Mouse (Mus musculus) hindbrain, embryonic 11.5 days (tissue): ENCODE measurements around the gene Prdm15. TPM values are rescaled to one million over a fixed set of nuclear protein-coding genes. Genes with fewer than 3 reads are reported as not detected.

Experiments used
- ATAC-seq: fragments of 200-750 bp; cut with Nextera tagmentation; 2 replicates; pipeline ENCODE4 v1.8.0; 2017; ENCODE audit warnings: mild to moderate bottlenecking, moderate TSS enrichment, moderate library complexity; ENCODE audit not compliant: low FRiP score
- DNase-seq: peaks from one replicate; pipeline ENCODE4 v3.0.0-alpha.2; 2015; ENCODE audit warnings: low spot score
- H3K27ac ChIP-seq: fragments of 300-500 bp; sonication (generic); 2 replicates; pipeline ENCODE4 v1.5.1; 2014; ENCODE audit warnings: mild to moderate bottlenecking, low read depth, low read length
- H3K27me3 ChIP-seq: fragments of 300-500 bp; sonication (generic); 2 replicates; pipeline ENCODE4 v1.6.1; 2014; ENCODE audit warnings: mild to moderate bottlenecking, low read length, moderate library complexity, mixed read lengths; ENCODE audit not compliant: control insufficient read depth, insufficient read depth
- H3K36me3 ChIP-seq: fragments of 300-500 bp; sonication (generic); 2 replicates; pipeline ENCODE4 v1.6.1; 2014; ENCODE audit warnings: mild to moderate bottlenecking, low read length, moderate library complexity, mixed read lengths; ENCODE audit not compliant: control insufficient read depth, insufficient read depth
- H3K4me1 ChIP-seq: fragments of 300-500 bp; sonication (generic); replicated peaks from 2 replicates; pipeline ENCODE4 v1.6.1; 2014; ENCODE audit warnings: low read length, mixed read lengths; ENCODE audit not compliant: control insufficient read depth, insufficient read depth
- H3K4me2 ChIP-seq: fragments of 300-500 bp; sonication (generic); replicated peaks from 2 replicates; pipeline ENCODE4 v1.6.1; 2014; ENCODE audit warnings: mild to moderate bottlenecking, low read depth, low read length
- H3K4me3 ChIP-seq: fragments of 300-500 bp; sonication (generic); 2 replicates; pipeline ENCODE4 v1.5.1; 2014; ENCODE audit warnings: low read depth, low read length
- H3K9ac ChIP-seq: fragments of 300-500 bp; sonication (generic); 2 replicates; pipeline ENCODE4 v1.6.1; 2014; ENCODE audit warnings: low read depth, low read length
- H3K9me3 ChIP-seq: fragments of 300-500 bp; sonication (generic); 2 replicates; pipeline ENCODE4 v1.6.1; 2016; ENCODE audit warnings: low read length; ENCODE audit not compliant: control insufficient read depth
- WGBS: fragments of 180-500 bp; shearing (Covaris S2); extraction: QIAGEN DNeasy Blood & Tissue Kit; methylation state at CpG from one replicate; pipeline ENCODE4 v1.1.7; 2014; 5-methylcytosine and 5-hydroxymethylcytosine counted together
- polyA plus RNA-seq: library from polyadenylated mRNA; unstranded; fragments of >200 nt; fragmentation: Nextera tagmentation; extraction: Ambion mirVana; gene quantifications from 2 replicates; pipeline ENCODE4 v1.2.1, GENCODE M21; 2014

The Prdm15 gene
- polyA plus RNA-seq = 11.7 TPM in 2 replicates

DNA sequence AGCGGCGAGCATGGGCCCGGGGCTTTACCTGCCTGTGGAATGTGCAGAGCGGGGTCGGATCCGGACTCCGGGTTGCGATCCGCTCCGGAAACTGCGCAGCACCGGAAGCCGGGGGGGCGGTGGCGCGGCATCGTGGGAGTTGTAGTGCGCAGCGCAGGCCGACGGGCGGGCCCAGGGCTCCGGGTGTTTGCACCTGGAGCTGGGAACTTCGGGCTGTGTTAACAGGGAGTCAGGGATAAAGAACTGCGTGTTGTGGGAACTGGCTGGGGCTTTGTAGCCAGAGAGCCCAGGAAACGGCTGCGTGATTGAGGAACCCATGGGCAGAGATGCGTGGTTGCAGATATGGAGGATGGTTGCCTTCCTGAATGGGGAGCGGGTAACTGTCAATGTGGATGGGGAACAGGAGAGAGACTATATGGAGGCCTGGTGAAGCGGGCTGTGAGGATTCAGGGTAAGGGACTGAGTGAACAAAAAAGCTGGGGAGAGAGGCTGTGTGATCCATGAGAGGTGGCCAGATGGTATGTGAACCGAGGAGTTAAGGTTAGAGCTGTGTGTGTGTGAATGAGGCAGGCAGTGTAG, at the start of gene Prdm15:
Gene Prdm15, minus strand, starts transcription at position 110 of the 579 bp plus-strand sequence.
- Histone ChIP-seq H3K4me1 (no peaks in the 10 kb centered on the region; the same call in 1 of the 2 replicates), H3K4me3 (peak within 1 kb of the TSS; percentile 75), H3K27me3 (no peaks in the 10 kb centered on the region), H3K36me3 (no peaks in the 10 kb centered on the region), H3K27ac (peak within 1 kb of the TSS; percentile 96), H3K9ac (peak within 1 kb of the TSS; percentile 98), H3K9me3 (no peaks in the 10 kb centered on the region), H3K4me2 (peak within 1 kb of the TSS; percentile 74)
- DNase-seq (peak; percentile 87), ATAC-seq (peak; percentile 91)
- WGBS = 2% methylated on average over 31 of the region's 31 CpGs

DNA sequence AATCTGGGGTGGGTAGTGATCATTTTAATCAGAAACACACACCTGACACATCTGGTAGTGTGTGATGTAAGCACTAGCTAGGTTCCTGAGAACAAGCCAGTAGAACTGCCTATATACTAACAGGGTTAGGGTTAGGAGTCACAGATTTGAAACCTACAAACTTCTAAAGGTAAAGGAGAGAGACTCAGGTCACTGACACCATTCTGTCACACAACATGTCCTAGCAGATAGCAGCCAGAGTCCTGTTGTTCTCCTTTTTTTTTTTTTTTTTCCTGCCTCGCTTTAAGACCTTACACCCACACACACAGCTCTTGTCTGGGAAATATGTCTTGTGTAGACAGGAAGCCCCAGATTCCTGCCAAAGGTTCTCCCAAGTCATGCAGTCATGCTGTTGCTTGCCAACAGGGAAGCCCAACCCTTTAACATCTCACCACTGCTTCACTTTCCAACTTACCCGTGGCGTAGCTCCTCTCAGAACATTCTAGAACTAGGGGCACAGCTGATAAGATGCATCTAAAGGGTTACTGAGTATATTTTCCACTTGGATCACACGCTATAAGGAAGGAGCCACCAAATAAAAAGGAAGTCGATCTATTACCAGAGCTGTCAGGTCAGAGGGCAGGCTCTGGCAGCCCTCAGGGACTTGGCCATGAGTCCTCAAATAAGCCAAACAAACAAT, 45.8 kb upstream of the Prdm15 start:
- Histone ChIP-seq H3K9ac (no peak overlapping the region), H3K4me2 (no peak overlapping the region), H3K36me3 (no peaks in the 10 kb centered on the region), H3K27ac (no peak overlapping the region), H3K27me3 (no peaks in the 10 kb centered on the region), H3K9me3 (no peaks in the 10 kb centered on the region), H3K4me1 (no peaks in the 10 kb centered on the region), H3K4me3 (no peak overlapping the region)
- DNase-seq = no peak
- ATAC-seq = no peak
- 77% methylated on average over 5 of the region's 5 CpGs for WGBS

DNA sequence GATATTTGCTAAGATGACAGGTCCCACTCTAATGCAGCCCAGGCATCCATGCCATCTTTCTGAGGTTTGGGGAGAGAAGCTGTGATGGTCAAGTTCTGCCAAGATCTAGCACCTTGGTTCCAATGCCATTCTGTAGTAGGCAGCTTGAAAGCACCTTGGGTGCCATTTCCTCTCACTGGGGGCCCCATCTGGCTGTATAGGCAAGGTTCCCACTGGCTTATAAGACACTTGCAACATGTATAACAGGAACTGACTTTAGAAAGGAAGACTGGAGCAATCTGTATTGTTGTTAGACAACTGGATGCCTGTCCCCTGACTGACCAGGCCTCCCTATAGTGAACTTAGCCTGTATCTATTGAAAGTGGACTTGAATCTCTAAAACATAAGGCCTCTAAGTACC, 36.1 kb upstream of the Prdm15 start:
- DNase-seq (no peak), ATAC-seq (no peak)
- H3K9me3 ChIP-seq = no peaks in the 10 kb centered on the region
- no peaks in the 10 kb centered on the region for H3K4me1 ChIP-seq
- no peak overlapping the region for H3K4me3 ChIP-seq
- H3K27ac ChIP-seq = no peak overlapping the region
- H3K9ac ChIP-seq = no peak overlapping the region
- H3K4me2 ChIP-seq = no peak overlapping the region
- H3K36me3 ChIP-seq = no peaks in the 10 kb centered on the region
- H3K27me3 ChIP-seq = no peaks in the 10 kb centered on the region

DNA sequence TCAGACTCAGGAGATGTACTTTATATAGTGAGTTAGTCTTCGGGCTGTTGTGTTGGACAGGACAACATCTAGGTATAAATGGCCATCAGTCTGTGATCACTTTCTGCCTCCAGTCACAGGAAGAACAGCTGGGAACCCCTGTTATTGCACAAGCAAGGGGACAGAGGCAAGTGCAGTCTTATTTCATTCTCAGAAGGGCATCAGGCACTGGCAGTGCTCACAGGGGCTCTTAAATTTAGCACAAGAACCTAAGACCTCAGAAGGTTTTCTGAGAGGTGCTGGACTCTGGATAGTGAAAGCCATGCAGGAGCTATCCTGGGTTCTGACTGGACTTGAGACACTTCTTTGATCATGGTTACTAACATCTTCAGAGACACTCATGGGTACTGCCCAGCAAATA, 32.0 kb upstream of the Prdm15 start:
- Histone ChIP-seq H3K9ac (no peak overlapping the region), H3K27me3 (no peaks in the 10 kb centered on the region), H3K9me3 (no peaks in the 10 kb centered on the region), H3K4me3 (no peak overlapping the region), H3K27ac (no peak overlapping the region), H3K36me3 (no peaks in the 10 kb centered on the region), H3K4me2 (no peak overlapping the region), H3K4me1 (no peaks in the 10 kb centered on the region)
- ATAC-seq (no peak), DNase-seq (no peak)
- 92% methylated on average over 1 of the region's 1 CpGs for WGBS

DNA sequence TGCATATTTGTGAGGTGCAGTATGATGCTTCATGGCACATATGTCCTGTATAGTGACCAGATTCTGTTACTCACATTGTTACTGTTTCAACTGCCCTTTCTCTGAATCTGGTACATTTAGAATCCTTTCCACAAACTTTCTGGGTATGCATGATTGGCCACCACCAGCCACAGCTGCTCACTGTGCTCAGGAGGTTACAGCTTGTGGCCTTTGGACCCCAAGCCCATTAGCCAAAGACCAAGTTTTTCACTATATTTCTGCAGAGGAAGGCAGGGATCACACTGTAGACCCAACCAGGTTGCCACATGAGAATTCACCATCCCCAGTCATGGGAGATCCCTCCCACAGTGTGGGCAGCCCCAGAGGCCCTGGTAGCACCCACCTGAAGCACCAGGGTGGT, 31.2 kb upstream of the Prdm15 start:
- DNase-seq = no peak
- Histone ChIP-seq H3K27ac (no peak overlapping the region), H3K4me3 (no peak overlapping the region), H3K27me3 (no peaks in the 10 kb centered on the region), H3K4me1 (no peaks in the 10 kb centered on the region), H3K9me3 (no peaks in the 10 kb centered on the region), H3K36me3 (no peaks in the 10 kb centered on the region), H3K4me2 (no peak overlapping the region), H3K9ac (no peak overlapping the region)
- ATAC-seq = no peak

DNA sequence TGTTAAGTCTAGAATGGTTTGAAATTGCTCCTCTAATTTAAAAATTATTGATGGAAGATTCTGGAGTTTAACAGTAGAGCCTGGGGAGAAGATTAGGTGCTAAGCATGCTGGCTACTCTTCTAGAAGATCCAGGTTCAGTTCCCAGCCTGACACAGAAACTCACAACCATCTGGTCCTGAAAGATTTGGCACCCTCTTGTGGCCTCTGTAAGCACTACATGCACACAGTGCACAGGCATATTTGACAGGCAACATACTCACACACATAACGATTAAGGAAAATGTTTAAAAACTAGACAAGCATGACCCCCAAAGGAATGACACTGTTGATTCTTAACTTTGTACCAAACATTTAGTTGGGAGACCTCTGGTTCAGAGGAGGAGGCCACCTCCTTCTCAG, 27.5 kb upstream of the Prdm15 start:
- Histone ChIP-seq H3K4me3 (no peak overlapping the region), H3K27me3 (no peaks in the 10 kb centered on the region), H3K9me3 (no peaks in the 10 kb centered on the region), H3K36me3 (no peaks in the 10 kb centered on the region), H3K4me1 (no peaks in the 10 kb centered on the region), H3K27ac (no peak overlapping the region), H3K9ac (no peak overlapping the region), H3K4me2 (no peak overlapping the region)
- DNase-seq (peak; percentile 58), ATAC-seq (no peak)
- 84% methylated on average over 1 of the region's 1 CpGs for WGBS

DNA sequence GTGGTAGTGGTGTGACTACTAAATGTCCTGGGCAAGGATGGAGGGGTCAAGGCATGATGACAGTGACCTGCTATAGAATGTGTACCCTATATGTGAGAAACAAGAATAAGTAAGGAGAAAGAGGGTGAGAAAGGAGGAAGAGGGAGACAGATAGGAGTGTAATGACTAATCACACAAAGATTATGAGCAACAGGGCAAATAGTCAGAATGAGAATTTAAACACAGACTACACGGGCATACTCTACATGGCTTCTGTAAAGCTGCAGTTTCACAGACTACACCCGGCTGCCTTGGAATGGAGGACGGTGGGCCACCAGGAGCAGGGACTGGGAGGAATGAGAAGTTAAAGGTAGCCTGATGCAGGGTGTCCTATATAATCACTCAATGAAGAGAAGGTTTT, 25.9 kb upstream of the Prdm15 start:
- no peak overlapping the region for H3K4me2 ChIP-seq
- H3K36me3 ChIP-seq = no peaks in the 10 kb centered on the region
- no peak overlapping the region for H3K4me3 ChIP-seq
- no peaks in the 10 kb centered on the region for H3K27me3 ChIP-seq
- no peak for DNase-seq
- H3K9me3 ChIP-seq = no peaks in the 10 kb centered on the region
- H3K27ac ChIP-seq = no peak overlapping the region
- no peak overlapping the region for H3K9ac ChIP-seq
- ATAC-seq = no peak
- 91% methylated on average over 3 of the region's 3 CpGs for WGBS
- H3K4me1 ChIP-seq = no peaks in the 10 kb centered on the region

DNA sequence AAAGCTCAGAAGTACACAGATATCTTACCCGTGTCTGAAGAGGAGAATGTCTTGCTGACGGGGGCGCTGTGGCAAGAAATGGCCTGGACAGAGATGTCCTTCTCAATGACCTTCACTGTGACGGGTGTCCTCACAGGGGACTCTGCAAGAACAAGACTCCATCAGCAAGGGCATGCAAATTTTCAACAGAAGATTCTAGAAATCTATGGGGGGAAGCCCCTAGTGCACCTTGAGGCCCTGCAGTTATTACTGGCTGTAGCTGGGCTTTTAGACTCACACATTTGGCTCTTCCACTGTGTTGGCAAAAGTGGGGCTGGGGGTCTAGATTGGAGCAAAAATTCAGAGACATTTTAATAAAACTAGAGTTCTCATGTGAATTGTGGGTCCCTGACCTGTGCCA, 23.5 kb upstream of the Prdm15 start:
- Histone ChIP-seq H3K27ac (no peak overlapping the region), H3K4me2 (no peak overlapping the region), H3K27me3 (no peaks in the 10 kb centered on the region), H3K9me3 (no peaks in the 10 kb centered on the region), H3K36me3 (no peaks in the 10 kb centered on the region), H3K4me3 (no peak overlapping the region), H3K9ac (no peak overlapping the region), H3K4me1 (no peaks in the 10 kb centered on the region)
- WGBS = 93% methylated on average over 4 of the region's 4 CpGs
- ATAC-seq = no peak
- no peak for DNase-seq

DNA sequence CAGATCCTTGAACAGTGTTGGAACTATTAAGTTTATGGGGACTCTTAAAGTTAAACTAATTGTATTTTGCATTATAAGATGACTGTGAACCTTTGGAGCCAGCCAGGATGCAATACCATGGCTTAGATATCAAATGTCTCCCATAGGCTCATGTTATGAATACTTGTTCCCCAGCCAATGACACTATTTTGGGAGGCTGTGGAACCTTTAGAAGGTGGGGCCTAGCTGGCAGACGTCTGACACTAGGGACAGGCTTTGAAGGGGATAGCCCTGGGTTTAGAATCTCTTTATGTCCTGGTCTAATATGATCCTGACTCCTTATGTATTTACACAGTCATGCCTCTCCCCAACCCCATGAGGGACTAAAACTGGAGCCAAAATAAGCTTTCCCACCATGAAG, 22.7 kb upstream of the Prdm15 start:
- H3K4me1 ChIP-seq = no peaks in the 10 kb centered on the region
- 73% methylated on average over 1 of the region's 1 CpGs for WGBS

More for the DNA sequence above, 22.7 kb upstream of the Prdm15 start:
- DNase-seq (no peak), ATAC-seq (no peak)
- Histone ChIP-seq H3K27me3 (no peaks in the 10 kb centered on the region), H3K9ac (no peak overlapping the region), H3K4me2 (no peak overlapping the region), H3K9me3 (no peaks in the 10 kb centered on the region), H3K27ac (no peak overlapping the region), H3K4me3 (no peak overlapping the region), H3K36me3 (no peaks in the 10 kb centered on the region)
